Mouse (Mus musculus) layer of hippocampus, postnatal 14 days (tissue): ENCODE data around the gene Card11. TPM values are rescaled to one million over a fixed set of nuclear protein-coding genes. Genes with fewer than 3 reads are reported as not detected.

Source experiments
- DNase-seq, 2 experiments: peaks; one replicate each; pipeline ENCODE4 v3.0.0; 2021 to 2022; ENCODE audit warnings: low spot score in 2 of 2, mixed read lengths in 1 of 2
- long read RNA-seq, 2 experiments: library from polyadenylated mRNA; stranded (forward); transcript quantifications; one replicate each; pipeline ENCODE4 v2.0.0; 2021
- total RNA-seq, 2 experiments: library from RNA; stranded (reverse); gene quantifications; 2 replicates each; pipeline ENCODE4 v1.2.3; 2021

Gene Card11
- under 1 TPM; 0.21 to 0.39 TPM for total RNA-seq
- long read RNA-seq, experiment 1: 0 reads
- long read RNA-seq, experiment 2: 0 reads

DNA sequence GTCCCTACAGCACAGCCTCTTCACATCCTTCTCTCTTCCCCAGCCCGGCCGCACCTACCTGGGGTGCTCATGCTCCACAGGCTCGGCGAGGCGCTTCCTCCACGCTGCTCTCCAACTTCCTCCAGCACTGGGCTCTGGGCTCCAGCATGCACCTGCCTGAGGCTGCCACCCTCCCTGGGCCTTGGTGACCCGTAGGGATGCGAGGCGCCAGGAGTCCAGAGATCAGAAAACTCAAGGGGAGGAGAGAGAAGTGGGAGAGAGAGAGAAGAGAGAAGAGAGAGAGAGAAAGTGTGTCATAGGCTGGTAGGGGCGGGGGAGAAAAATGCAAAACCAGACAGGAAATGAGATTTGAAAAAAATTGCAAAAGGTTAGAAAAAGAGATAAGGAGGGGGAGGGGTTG lies at the start of gene Card11:
TSS of gene Card11 (minus strand) at position 234 of the 400 bp plus-strand sequence.
- no peak for DNase-seq

DNA sequence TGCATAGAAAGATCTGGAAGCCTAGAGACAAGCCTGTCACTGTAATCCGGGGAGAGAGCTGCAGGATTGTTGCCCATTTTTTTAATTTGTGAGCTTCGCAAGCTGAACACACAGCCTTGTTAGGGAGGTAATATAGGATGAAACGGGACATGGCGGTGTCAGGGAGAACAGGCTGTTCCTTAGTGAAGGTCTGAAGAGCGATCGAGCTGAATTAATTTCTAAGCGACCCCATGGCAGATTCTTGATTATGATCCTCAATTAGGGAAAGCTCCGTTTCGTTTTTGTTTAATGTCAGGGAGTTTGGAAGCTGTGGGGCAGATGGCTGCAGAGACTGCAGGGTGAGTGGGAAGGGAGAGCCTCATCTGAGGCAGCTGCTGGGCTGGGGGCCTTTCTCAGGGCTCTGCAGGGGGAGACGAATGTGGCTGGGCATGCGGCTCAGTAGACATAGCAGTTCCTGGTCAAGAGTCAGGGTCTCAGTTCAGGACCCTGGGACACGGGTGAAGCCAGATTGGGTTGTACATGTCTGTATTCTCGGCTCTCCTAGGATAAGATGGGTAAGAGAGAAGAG lies 47.4 kb upstream of the Card11 start:
- DNase-seq: peak; percentile 41 to 44

DNA sequence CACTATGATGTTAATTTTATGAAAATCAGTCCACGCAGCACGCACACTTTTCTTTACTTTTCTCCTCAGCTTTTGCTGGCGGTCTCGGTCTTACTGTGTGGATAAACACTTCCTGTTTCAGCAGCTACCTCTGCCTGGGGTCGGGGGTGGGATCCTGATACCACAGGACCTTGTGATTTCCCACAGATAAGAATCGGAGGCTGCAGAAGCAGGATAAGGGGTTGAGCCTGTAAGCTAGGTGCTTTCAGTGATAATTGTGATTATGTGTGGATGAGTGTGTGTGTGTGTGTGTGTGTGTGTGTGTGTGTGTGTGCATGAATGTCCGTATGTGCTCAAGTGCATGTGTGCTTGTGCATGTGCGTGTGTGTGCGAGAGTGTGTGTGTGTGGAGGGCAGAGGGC lies 44.6 kb upstream of the Card11 start:
- no peak for DNase-seq

DNA sequence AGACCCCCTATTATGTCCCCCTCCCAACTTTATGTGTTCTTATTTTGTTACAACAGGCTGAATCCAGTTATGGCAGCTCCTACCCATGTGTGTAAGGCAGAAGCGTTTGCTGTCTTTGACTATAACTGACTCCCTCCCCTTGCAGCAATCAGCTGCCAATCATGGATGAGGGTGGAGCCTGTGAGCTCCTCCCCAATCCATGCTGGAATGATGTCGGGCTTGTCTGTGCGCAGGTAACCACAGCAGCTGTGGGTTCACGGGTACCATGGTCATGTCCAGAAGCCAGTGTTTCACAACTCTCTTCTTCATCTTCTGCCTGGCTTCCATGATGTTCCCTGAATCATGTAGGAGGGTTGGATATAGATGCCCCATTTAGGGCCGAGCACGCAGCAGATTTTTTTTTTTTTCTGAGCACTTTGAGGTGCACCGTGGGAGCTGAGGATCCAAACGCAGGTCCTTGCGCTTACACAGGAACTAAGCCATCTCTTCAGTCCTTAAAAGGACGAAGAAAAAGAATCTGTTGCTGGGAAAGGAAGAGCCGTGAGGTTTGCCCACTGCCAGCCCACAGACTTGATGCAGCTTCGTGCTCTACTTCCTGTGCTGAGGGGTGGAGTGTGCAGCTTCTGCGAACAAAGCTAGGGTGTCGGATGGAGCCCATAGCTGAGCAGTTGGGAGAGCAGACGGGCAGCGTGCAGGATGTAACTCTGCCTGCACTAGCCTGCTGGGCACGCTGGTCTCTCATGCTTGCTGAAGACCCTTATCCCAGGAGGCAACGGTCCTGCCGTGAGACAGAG lies 43.5 kb upstream of the Card11 start:
- DNase-seq: peak; percentile 24 to 29

DNA sequence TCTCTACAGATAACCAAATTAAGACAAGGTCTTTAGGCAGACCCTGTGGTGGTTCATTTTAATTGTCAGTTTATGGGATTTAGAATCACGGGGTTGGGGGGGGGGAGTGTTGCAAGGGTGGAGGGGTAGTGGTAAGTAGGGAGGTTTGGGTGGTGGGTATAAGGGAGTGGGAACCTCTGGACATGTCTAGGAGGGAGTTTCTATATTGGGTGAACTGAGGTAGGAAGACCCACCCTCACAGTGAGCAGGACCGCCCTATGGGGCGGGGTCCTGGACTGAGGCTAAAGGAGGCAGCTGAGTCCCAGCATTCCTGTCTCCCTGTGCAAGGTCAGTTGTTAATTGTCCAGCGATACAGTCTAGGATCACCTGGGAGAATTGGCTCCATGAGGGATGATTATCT lies 42.0 kb upstream of the Card11 start:
- no peak for DNase-seq

- DNase-seq: no peak
These were observed 40.5 kb upstream of the Card11 start for GRCm38 (mm10) chr5:141040846-141041245.

DNA sequence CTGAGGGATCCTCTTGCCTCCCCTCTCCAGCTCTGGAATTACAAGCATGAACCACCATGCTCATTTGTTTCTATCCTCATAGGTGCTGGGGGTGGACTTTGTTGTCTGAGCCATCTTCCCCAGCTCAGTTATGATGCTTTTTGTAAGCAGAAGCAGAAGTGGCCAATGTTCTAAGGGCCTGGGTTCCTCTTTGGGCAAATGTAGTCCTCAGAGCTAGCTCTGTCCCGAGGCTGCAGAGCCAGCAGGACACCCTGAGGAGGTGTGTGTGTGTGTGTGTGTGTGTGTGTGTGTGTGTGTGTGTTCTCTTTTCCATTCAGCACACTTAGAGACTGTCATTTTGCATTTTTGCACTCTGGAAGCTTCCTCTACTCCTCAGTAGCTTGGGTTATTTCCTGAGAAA lies 38.0 kb upstream of the Card11 start:
- DNase-seq: no peak

DNA sequence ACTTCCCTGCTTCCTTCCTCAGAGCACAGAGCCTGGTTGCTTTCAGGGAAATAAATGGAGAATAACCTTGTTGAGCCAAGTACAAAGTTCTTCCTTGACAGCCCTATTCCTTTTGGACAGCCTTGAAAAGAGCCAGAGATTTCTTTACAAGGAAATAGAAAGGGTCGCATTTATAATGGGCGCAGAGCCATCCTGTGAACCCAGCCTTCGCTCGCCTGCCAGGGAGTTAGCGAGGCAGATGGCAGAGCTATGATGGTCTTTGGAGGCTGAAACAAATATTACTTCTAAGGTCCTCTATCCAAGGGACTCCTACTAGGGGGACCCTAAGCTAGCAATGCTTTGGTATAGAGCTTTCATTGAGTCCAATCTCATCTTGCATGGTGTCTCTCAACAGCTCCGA lies 35.0 kb upstream of the Card11 start:
- DNase-seq: no peak

DNA sequence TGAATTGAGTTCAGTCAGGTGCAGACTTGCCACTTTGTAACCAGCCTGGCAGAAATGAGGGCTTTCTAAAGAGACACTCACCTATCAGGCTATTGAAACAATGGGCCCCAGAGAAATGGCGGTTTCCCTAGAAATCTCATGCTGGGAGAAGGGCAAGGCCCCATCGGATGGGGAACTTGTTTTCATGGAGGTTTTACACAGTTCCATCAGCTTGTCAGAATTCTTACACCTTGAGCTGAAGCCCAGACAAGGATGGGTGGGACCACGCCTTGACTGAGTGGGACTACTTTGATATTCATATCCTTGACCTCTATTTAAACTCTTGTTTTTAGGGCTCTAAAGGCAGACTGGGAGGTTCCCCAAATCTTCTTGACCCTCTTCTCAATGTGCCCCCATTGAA lies 33.9 kb upstream of the Card11 start:
- no peak for DNase-seq

GRCm38 (mm10) chr5:141033001-141033400 lies 32.6 kb upstream of the Card11 start:
- DNase-seq: no peak

DNA sequence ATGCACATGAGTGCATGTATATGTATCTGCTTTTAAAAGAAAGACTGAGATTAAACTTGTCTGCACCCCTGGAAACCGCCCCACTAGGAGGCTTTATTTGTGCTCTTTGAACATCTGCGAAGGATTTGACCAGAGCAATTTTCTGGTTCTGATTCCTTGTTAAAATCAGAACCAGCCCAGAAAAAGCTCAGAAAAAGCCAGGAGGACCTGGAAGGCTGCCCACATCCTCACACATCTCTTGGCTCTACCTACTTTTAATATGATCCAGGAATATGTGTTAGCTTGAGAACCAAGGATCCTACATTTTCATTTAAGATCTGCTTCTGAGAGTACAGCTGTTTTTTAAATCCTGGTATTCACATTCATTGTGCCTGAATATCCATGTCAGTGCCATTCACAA lies 29.0 kb upstream of the Card11 start:
- no peak for DNase-seq

- no peak for DNase-seq
These were observed 25.3 kb upstream of the Card11 start for GRCm38 (mm10) chr5:141025635-141026034.

- no peak for DNase-seq
These were observed 24.1 kb upstream of the Card11 start for GRCm38 (mm10) chr5:141024435-141024834.

- DNase-seq: no peak
These were observed 17.7 kb upstream of the Card11 start for GRCm38 (mm10) chr5:141017927-141018700.

GRCm38 (mm10) chr5:141016082-141016481 lies 15.7 kb upstream of the Card11 start:
- no peak for DNase-seq

GRCm38 (mm10) chr5:141014216-141014615 lies 13.8 kb upstream of the Card11 start:
- no peak for DNase-seq

GRCm38 (mm10) chr5:141013465-141013864 lies 13.1 kb upstream of the Card11 start:
- DNase-seq: no peak

DNA sequence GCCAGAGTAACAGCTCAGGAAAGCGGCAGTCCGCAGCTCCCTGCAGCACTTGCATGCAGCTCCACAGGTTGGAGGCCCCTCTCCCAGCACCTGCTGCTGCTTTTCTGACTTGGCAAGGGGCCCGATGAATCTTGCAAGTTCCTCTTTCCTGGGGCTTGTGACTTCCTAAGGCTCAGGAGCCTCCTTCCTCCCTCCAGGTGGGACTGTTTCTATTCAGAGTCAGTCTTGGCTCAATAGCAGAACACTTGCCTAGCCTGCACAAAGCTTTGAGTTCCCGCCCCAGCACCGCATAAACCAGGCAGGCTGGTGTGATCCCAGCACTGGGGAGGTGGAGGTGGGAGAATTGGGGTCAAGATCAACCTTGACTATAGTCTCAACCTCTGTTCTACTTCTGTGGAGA lies 5.1 kb upstream of the Card11 start:
- no peak for DNase-seq

GRCm38 (mm10) chr5:141004078-141004763 lies 3.8 kb upstream of the Card11 start:
- DNase-seq: no peak

- no peak for DNase-seq
These were observed 1.2 kb downstream of the Card11 start for GRCm38 (mm10) chr5:140999178-140999672.

DNA sequence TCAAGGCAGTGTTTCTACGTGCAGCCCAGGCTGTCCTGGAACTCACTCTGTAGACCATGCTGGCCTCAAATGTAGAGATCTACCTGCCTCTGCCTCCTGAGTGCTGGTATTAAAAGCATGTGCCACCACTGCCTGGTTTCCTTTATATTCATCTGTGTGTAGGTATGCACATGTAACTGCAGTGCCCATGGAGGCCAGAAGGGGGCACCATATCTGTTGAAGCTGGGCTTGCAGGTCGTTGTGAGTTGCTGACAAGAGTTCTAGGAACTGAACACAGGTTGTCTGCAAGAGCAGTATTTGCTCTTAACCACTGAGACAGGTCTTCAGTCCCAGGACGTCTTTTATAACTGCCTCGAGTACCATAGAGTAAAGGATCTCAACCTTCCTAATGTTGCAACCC lies 2.6 kb downstream of the Card11 start:
- no peak for DNase-seq
